Mouse (Mus musculus) T-cell, adult 2 months (primary cell): ENCODE measurements around the gene Nectin3.

Source experiments
- DNase-seq: peaks from one replicate; pipeline ENCODE4 v3.0.0; 2022; ENCODE audit warnings: low spot score

Nectin3 gene

DNA sequence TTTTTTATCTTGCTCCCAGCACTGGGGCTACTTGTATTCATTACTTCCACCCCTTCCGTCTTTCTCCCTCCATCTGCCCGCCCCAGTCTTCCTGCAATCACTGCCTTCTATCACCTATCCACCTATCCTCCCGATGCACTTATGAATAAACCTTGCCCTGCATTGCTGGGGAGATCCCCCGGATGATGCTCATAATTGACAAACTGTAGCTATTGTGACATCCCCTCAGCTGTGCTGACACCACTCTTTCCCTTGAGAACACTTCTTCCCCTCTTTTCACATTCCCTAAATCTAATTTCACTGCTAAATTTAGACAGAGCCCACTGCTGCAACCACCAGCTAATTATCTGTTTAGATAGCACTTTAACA lies at the start of gene Nectin3:
TSS of gene Nectin3 (minus strand) at position 105 of the 369 bp plus-strand sequence.
- no peak for DNase-seq

DNA sequence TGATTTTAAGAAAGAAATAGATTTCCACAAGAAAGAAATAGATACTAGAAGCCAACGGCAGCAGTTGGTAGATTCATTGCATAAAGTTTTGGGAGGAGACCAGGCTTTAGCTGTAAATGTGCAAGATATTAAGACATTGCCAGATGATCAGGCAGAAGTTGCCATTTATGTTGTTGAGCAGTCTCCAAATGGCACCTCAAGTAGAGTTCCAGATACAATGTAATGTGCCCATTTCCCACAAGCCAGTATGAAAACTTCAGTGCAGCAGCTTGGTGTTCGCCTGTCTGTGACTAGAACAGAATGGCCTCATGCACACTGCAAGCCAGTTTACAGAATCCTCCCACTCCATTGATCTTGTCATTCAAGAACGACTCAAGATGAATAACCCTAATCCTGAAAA lies 39.8 kb upstream of the Nectin3 start:
- DNase-seq, result no peak

- DNase-seq, result no peak
These were observed 34.3 kb upstream of the Nectin3 start for GRCm38 (mm10) chr16:46532465-46533254.

DNA sequence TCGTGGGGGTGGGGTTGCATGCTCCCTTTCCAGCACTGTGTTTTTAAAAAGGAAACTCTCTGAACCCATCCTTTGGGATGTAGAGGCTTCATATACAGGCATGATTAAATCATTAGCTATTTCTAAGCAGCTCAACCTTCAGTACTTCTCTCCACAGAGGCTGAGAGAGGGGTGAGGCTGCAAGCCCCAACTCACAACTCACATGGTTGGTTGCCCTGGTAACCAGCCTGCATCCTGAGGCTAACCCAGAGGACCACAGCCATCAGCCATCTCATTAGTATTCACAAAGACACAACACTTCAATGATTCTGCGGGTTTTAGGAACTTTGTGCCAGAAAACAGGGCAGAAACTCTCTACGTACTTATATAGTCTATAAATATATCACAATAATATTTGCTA lies 32.7 kb upstream of the Nectin3 start:
- no peak for DNase-seq

DNA sequence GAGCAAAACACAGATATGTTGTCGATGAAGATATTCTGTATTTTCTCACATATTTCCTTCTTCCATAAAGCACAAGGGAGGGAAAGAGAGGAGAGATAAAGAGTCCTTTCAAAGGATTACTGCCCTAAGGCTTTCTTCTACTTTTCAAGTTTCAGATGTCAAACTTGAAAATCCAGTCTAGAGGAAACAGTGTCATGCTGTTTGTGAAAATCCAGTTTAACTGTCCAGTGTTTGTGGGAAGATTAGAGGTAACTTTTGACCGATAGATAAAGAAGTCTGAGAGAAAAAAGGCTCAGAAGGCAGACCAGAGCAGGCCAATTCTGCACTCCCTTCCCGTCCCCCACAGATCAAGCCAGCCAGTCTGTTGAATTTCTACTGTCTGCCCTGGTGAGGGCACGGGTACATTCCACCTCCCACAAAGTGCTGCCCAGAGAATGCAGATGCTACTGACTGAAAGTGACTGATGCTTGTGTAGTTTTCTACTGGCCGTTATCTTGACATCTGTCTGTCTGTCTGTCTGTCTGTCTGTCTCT lies 22.6 kb upstream of the Nectin3 start:
- DNase-seq, result no peak

- no peak for DNase-seq
These were observed 21.3 kb upstream of the Nectin3 start for GRCm38 (mm10) chr16:46519606-46520005.

DNA sequence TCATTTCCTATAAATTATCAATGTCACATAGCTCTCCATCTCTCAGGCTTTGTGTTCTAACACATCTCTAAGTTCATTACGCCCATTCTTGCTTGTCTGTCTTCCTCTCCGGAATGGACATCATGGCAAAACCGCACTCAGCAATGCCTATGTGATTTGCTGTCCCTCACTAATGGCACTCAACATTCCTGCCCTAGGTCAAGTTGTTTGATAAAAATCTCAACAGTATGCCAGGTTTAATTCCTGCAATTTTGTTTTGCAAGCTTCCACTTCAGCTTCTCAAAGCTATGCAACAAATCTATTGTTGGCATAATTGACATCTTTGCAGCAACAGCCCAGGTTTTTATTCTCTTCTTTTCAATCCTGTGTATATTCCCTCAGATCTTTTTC lies 9.6 kb upstream of the Nectin3 start:
- DNase-seq, result no peak

DNA sequence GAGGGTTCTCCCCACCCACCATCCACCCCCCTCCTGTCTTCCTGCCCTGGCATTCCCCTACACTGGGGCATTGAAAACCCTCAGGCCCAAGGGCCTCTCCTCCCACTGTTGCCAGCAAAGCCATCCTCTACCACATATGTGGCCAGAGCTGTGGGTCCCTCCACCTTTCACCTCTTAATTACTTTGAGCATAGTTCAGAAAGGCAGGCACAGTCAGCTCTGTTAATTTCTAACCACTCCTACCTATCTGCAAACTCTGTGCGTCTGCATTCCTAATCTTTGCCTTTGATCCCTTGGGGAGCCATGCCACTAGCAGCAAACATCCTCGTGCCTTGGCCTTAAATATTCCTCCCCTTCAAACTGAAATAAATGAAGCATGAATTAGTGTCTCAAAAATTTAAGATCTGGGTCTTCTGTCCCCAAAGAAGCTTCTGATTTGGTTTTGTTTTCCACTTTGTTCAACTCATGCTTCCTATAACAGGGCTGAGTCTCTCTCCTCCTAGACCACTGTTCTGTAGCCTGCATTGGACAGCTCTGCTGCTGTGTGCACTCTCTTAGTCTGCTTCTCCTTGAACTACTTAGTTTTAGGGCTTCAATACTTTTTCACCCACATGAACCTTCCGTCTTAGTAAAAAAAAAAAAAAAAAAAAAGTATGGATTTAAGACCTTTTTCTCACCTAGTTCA lies 9.1 kb upstream of the Nectin3 start:
- DNase-seq, result no peak

DNA sequence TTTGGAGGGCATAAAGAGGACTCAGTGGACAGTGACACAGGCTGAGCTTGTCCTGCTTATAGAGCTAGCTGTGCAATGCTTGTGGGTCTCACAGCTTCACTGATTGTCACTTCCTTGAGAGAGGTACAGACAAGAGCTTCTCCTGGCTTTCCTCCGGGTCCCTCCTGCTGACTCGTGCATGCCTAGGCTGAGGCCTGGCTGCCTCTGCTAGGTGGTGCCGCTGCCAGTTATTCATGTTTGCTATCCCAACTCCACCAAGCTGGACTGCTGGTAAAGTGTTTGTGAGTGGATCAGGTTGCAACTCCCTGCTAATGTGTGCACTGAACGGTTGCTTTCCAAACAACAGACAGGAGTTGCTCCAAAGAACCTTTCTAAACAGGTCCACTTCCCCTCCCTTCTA lies 5.7 kb upstream of the Nectin3 start:
- no peak for DNase-seq

DNA sequence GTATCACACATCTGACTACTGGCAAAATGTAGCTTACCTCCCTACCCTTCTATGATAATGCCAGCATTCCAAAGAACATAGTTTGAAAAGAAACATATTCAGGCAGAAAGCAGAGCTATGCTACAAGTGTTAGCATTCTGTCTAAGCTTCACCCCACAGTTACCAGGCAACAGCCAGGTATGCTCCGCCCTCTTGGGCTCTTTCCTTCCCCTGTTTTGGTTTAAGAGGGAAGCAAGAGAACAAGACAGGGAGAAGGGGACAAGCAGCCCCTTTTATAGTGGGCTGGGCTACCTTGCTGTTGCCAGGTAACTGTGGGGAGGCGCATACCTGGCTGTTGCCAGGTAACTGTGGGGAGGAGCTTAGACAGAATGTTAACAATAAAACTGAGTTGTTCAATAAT lies 4.0 kb upstream of the Nectin3 start:
- DNase-seq, result no peak

DNA sequence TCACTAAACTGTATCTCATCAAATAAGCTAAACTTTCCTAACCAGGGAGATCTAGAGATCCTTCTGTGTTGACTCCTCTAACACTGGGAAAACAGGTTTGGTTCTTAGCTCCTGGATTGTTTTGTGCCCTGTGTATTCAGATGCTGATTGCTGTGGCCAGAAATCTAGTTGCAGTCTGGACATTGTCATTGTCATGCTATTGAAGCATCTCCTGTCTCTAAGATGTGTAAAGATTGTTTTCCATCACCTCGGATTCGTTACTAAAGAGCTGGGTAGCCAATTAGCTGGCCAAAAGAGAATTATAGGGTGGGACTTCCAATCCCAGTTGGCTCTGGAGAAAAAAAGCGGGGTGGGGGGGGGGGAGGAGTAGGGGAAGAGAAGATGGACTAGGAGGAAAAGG lies 2.4 kb upstream of the Nectin3 start:
- DNase-seq, result no peak

GRCm38 (mm10) chr16:46497686-46498420 lies 472 bp downstream of the Nectin3 start:
- no peak for DNase-seq

- peak; percentile 20 for DNase-seq
These were observed 1.2 kb downstream of the Nectin3 start for GRCm38 (mm10) chr16:46496889-46497685.

DNA sequence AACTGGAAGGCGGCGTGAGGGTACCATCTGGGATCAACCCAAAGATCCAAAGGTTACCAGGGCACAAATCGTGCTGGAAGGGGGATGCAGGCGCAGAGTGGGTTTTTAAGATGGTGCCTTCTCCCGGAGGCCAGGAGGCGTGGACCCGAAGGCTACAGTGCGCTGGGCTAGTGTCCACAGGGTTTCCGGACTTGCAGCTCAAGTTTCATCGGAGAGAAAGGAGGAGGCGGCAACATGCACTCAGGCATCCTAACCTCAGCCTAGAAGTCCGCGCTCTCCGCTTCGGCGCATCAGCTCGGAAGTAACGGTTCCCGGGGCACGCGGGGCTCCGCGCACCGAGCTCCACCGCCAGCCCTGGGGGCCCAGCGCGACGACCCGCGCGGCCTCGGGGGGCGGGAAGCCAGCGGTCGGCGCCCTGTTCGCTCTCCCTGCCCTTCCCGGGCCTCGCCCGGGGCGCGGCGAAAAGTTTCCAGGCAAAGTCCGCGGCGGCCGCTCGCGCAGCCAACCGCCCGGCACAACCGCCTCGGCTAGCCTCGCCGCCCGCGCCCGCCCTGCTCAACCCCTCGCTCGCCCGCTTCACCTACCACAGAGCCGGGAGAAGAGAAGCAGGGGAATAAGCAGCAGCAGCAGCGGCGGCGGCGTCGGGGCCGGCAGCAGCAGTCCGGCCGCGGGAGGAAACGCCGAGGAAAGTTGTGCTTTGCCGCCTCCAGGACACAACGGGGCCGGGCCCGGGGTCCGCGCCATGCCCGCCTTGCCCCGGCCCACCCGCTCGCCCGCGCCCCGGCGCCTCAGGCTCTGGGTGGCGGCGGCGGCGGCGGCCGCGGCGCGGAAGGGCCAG lies 2.1 kb downstream of the Nectin3 start:
- no peak for DNase-seq

- DNase-seq, result no peak
These were observed 3.1 kb downstream of the Nectin3 start for GRCm38 (mm10) chr16:46495201-46495600.

- DNase-seq, result no peak
These were observed 10.8 kb downstream of the Nectin3 start for GRCm38 (mm10) chr16:46487436-46488097.

GRCm38 (mm10) chr16:46477336-46477735 lies 21.0 kb downstream of the Nectin3 start:
- DNase-seq, result no peak

- no peak for DNase-seq
These were observed 46.9 kb downstream of the Nectin3 start for GRCm38 (mm10) chr16:46451421-46451820.

DNA sequence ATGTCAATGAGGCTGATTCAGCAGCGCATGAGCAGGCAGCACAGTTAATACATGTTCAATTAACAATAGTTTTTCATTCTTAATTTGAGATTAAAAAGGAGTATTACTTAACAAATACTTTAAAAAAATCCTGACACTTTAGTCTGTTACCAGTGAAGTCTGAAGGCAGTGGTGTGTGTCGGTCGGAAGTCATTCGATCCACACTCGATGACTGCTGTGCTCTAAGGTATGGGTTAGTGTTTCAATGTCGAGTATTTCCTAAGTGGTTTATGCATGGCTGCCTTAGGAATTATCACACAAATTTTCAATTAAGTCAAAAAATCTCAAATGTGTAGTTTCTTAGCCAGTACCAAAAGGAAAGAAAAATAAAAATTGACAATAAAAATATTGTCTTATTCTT lies 49.3 kb downstream of the Nectin3 start:
- DNase-seq, result no peak

DNA sequence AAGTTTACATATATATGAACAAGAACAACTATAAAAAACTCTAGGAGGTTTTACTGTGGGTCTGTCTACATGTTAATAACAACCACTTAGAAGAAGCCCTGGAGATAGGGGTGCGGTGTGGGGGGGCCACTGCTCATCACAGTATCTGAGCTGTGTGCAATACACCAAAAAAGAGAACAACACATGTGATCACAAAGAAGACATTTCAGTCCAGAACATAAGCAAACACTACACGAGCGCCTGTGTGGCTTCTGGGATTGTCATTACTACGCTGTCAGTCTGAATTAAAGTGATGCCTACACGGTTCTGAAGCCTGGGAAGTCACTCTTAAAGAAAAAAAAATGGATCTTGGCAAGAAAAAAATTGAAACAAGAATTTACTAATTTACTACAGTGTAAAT lies 67.0 kb downstream of the Nectin3 start:
- no peak for DNase-seq
